In the genomic region with DNA sequence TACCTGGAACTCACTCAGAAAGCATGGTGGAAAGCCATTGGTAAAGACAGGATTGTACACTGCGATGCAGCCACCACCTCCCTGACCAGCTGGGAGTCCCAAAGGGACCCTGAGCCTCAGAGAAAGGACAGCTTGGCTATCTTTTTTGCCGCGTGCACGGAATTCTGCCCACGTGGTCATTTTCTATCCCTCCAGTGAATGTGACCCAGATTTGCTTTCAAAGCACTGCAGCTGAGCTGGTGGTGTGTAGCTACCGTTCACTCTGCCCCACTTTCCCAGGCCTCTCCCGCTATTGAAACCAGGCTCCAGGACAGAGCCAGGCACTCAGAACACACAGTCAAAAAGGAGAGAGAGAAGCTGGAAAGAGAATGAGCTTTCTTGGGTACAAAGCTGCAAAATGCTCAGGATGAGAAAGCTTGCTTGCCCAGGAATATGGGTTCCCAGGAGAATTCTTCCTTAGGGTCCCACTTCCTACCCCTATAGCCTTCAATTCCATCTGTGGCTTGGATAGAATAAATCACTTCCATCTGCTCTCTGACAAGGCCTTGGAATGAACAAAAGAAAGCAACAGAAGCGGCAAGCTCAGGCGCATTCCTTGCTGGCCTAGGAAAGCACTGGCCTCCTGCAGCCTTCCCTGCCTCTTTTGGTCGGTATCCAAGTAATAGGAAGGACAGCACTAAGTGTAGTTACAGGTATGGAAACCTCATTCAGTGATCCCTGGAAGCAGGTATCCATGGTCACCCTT, we compare ENCODE assay signal across 9 mouse cellular contexts. TPM values are rescaled to one million over a fixed set of nuclear protein-coding genes. Genes with fewer than 3 reads are reported as not detected.
DNase-seq lines count a peak whose midpoint lies in the region; ATAC-seq and TF ChIP-seq lines count a peak whose summit lies in the region.
"Had no signal": no experiment of that assay in that cellular context is flagged by ENCODE, and none has a peak within 500 bp of the region (broad histone marks: within the 10 kb centered on the region; RNA-seq: fewer than 3 reads in every experiment).

No protein-coding gene starts in this region.

- intact Hi-C loops in heart, postnatal 10 days (cut with DNase I) = no loop called here

- H3K27ac ChIP-seq in kidney, embryonic 16.5 days (ENCODE audit: low read length) = no peak overlapping the region
- H3K27ac ChIP-seq in midbrain, embryonic 11.5 days (ENCODE audit: low read depth, low read length) = peak overlapping the region; percentile 65

- WGBS in kidney, embryonic 16.5 days = 59% methylated on average over 10 of the region's 10 CpGs
- whole genome bisulfite sequencing in midbrain, embryonic 11.5 days = 30% methylated on average over 10 of the region's 10 CpGs
- 60% methylated on average over 10 of the region's 10 CpGs for WGBS in lung, adult 2 months

- no peak for TF ChIP-seq POLR2A in lung, adult 2 months (IDR thresholded peaks at IDR 0.05; ENCODE audit: borderline replicate concordance, extremely low read depth, low read depth, low read length)

- no peaks in the 10 kb centered on the region for H3K9me3 ChIP-seq in kidney, embryonic 16.5 days (ENCODE audit: low read length)
- no peaks in the 10 kb centered on the region for H3K9me3 ChIP-seq in midbrain, embryonic 11.5 days (ENCODE audit: control insufficient read depth, low read length)

- H3K4me3 ChIP-seq in kidney, embryonic 16.5 days (ENCODE audit: low read length) = no peak overlapping the region
- H3K4me3 ChIP-seq in midbrain, embryonic 11.5 days (ENCODE audit: low read depth, low read length) = no peak overlapping the region
- no peak overlapping the region for H3K4me3 ChIP-seq in lung, adult 2 months (replicated peaks; ENCODE audit: extremely low read depth, low read depth, low read length)

- ATAC-seq in kidney, embryonic 16.5 days (ENCODE audit: low FRiP score, low TSS enrichment) = no peak
- peak; percentile 46; the same call in 1 of the 2 replicates for ATAC-seq in midbrain, embryonic 11.5 days (ENCODE audit: low FRiP score)
- ATAC-seq: Patski had no signal

- no peak for TF ChIP-seq CTCF in lung, adult 2 months (IDR thresholded peaks at IDR 0.05; ENCODE audit: insufficient read depth, low read length)

- H3K27me3 ChIP-seq in kidney, embryonic 16.5 days (ENCODE audit: insufficient read depth, low read length) = no peaks in the 10 kb centered on the region
- H3K27me3 ChIP-seq in midbrain, embryonic 11.5 days (ENCODE audit: control insufficient read depth, insufficient read depth, low read length) = no peaks in the 10 kb centered on the region
- H3K27me3 ChIP-seq: Patski had no signal

- peak overlapping the region; percentile 27 for H3K9ac ChIP-seq in kidney, embryonic 16.5 days (replicated peaks; ENCODE audit: low read length)
- peak overlapping the region; percentile 49 for H3K9ac ChIP-seq in midbrain, embryonic 11.5 days (ENCODE audit: low read length)

- H3K4me1 ChIP-seq in kidney, embryonic 16.5 days (ENCODE audit: insufficient read depth, low read length) = peaks cover 17% of the 10 kb centered on the region
- peaks cover 10% of the 10 kb centered on the region for H3K4me1 ChIP-seq in midbrain, embryonic 11.5 days (ENCODE audit: control insufficient read depth, insufficient read depth, low read length)
- H3K4me1 ChIP-seq in lung, adult 2 months (ENCODE audit: control insufficient read depth, insufficient read depth, low read length) = no peaks in the 10 kb centered on the region

- DNase-seq in kidney, postnatal 4 days = no peak
- DNase-seq in cerebellum, postnatal 14 days = peak; percentile 62 to 70
- DNase-seq in heart, postnatal 10 days = peak; percentile 18 to 42
- peak; percentile 92 for DNase-seq in midbrain, embryonic 11.5 days (ENCODE audit: low spot score, missing footprints)
- DNase-seq in urinary bladder, postnatal 4 days (ENCODE audit: low spot score in 2 of 2) = no peak
- no peak for DNase-seq in lung, adult 2 months
- DNase-seq in spleen, adult 18-20 months = no peak

- H3K4me2 ChIP-seq in kidney, embryonic 16.5 days (replicated peaks; ENCODE audit: low read depth, low read length) = no peak overlapping the region
- H3K4me2 ChIP-seq in midbrain, embryonic 11.5 days = no peak overlapping the region

- H3K36me3 ChIP-seq in kidney, embryonic 16.5 days (ENCODE audit: insufficient read depth, low read length) = no peaks in the 10 kb centered on the region
- H3K36me3 ChIP-seq in midbrain, embryonic 11.5 days (ENCODE audit: control insufficient read depth, insufficient read depth, low read length) = no peaks in the 10 kb centered on the region

RNA-seq across cellular contexts. Expression of a gene that starts 6.9 kb away (rescaled TPM):
- polyA plus RNA-seq in kidney, embryonic 16.5 days (2015; fragmentation: Nextera tagmentation; extraction: Ambion mirVana) = 37.1 and 38.1 TPM in 2 replicates
- 100 to 1,000 TPM; 316 to 364 TPM for total RNA-seq in heart, postnatal 10 days (2021)
- polyA plus RNA-seq in midbrain, embryonic 11.5 days (2014; fragmentation: Nextera tagmentation; extraction: Ambion mirVana) = 74.6 and 78.0 TPM in 2 replicates
- 216 and 249 TPM in 2 replicates for polyA plus RNA-seq in lung, adult 2 months (2012; rRNA removed)

RNA-seq across cellular contexts. Expression of a gene that starts 40.8 kb away (rescaled TPM):
- polyA plus RNA-seq in kidney, embryonic 16.5 days (2015; fragmentation: Nextera tagmentation; extraction: Ambion mirVana) = 290 and 298 TPM in 2 replicates
- total RNA-seq in heart, postnatal 10 days (2021) = 100 to 1,000 TPM; 334 to 374 TPM
- polyA plus RNA-seq in midbrain, embryonic 11.5 days (2014; fragmentation: Nextera tagmentation; extraction: Ambion mirVana) = 301 and 315 TPM in 2 replicates
- polyA plus RNA-seq in lung, adult 2 months (2012; rRNA removed) = 24.3 and 54.2 TPM in 2 replicates

Comparison
In these comparisons a context has a peak if more than half of its experiments do, and no peak if none do; other contexts are left out.
1. DNase-seq: peak in cerebellum, postnatal 14 days (2 of 2), heart, postnatal 10 days (2 of 2) and midbrain, embryonic 11.5 days (single experiment); none in kidney, postnatal 4 days (0 of 2), urinary bladder, postnatal 4 days (0 of 2), lung, adult 2 months (single experiment) and spleen, adult 18-20 months (0 of 2).